Mouse (Mus musculus): Measurements from ENCODE around the gene Cdk16. TPM values are rescaled to one million over a fixed set of nuclear protein-coding genes. Genes with fewer than 3 reads are reported as not detected.
A peak's percentile ranks its signal among the peaks of the same experiment; 100 is the strongest.

The Cdk16 gene
- total RNA-seq, 1 experiment = 53.4 TPM

GRCm38 (mm10) chrX:20658026-20658652 lies 29.6 kb upstream of the Cdk16 start, which contains the start of gene Uba1:
Gene Uba1, plus strand, starts transcription at chrX:20658326.
- in situ Hi-C loops (cut with MboI; ENCODE audit: low sequenced_read_pairs in 2 of 2, unreplicated experiment in 2 of 2) = no loop called here
- peak; percentile 69 for DNase-seq (ENCODE audit: low read depth, low spot score)
- Histone ChIP-seq H3K9me3 (ENCODE audit: control insufficient read depth, insufficient read depth, low read depth, low read length) (no peaks in the 10 kb centered on the region), H3K4me1 (ENCODE audit: control insufficient read depth in 2 of 2, insufficient read depth in 2 of 2, low read length in 2 of 2, poor library complexity in 1 of 2) (no peaks in the 10 kb centered on the region), H3K36me3 (ENCODE audit: control insufficient read depth, insufficient read depth, low read length, poor library complexity, severe bottlenecking) (no peaks in the 10 kb centered on the region; the same call in 1 of the 2 replicates), H3K9ac (ENCODE audit: insufficient read depth, low read depth, low read length, poor library complexity, severe bottlenecking) (peak within 1 kb of the TSS; percentile 84), H3K27ac (ENCODE audit: insufficient read depth, low read depth, low read length, poor library complexity, severe bottlenecking) (peak within 1 kb of the TSS; percentile 28; the same call in 1 of the 2 replicates), H3K4me3 (ENCODE audit: insufficient read depth in 1 of 2, low read depth in 1 of 2, low read length in 2 of 2, poor library complexity in 1 of 2, severe bottlenecking in 1 of 2) (peak within 1 kb of the TSS; percentile 78 to 80)
- TF ChIP-seq MAFK (IDR thresholded peaks at IDR 0.05; ENCODE audit: insufficient read depth, low read depth, low read length) (no peak), ZC3H11A (IDR thresholded peaks at IDR 0.05; ENCODE audit: borderline replicate concordance, low read depth, low read length) (no peak), HCFC1 (IDR thresholded peaks at IDR 0.05; ENCODE audit: borderline replicate concordance, insufficient read depth, low read length) (peak; percentile 91), ZNF384 (IDR thresholded peaks at IDR 0.05; ENCODE audit: low read depth, low read length) (peak; percentile 74)

DNA sequence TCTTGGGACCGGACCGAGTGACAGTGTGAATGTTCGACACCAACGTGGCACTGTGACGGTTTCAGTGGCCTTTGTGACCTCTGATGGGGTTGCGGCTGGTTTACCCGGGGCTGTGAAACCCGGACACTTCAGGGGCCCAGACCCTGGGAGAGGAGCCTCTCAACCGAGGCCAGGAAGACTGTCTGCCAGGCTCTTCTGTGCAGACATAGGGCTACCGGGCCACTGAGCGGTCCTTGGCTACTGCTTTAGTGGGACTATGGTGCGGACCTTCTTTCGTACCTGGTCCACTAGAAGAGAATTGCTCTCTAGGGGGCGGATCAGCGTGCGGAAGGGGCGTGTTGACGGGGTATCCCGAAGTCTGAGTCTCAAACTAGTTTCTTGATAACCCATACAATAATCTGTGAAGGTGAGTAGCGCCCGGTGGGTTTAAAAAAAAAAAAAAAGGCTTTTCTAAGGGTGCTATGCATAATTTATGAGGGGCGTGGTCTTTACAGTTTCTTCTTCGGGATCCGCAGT lies 28.8 kb upstream of the Cdk16 start:
- Histone ChIP-seq H3K27ac (ENCODE audit: insufficient read depth, low read depth, low read length, poor library complexity, severe bottlenecking) (no peak overlapping the region), H3K4me3 (ENCODE audit: insufficient read depth in 1 of 2, low read depth in 1 of 2, low read length in 2 of 2, poor library complexity in 1 of 2, severe bottlenecking in 1 of 2) (peak overlapping the region; percentile 78 to 80), H3K4me1 (ENCODE audit: control insufficient read depth in 2 of 2, insufficient read depth in 2 of 2, low read length in 2 of 2, poor library complexity in 1 of 2) (no peaks in the 10 kb centered on the region), H3K36me3 (ENCODE audit: control insufficient read depth, insufficient read depth, low read length, poor library complexity, severe bottlenecking) (no peaks in the 10 kb centered on the region; the same call in 1 of the 2 replicates), H3K9ac (ENCODE audit: insufficient read depth, low read depth, low read length, poor library complexity, severe bottlenecking) (peak overlapping the region; percentile 84), H3K9me3 (ENCODE audit: control insufficient read depth, insufficient read depth, low read depth, low read length) (no peaks in the 10 kb centered on the region)
- no peak for DNase-seq (ENCODE audit: low read depth, low spot score)
- in situ Hi-C loops (cut with MboI; ENCODE audit: low sequenced_read_pairs in 2 of 2, unreplicated experiment in 2 of 2) = no loop called here
- TF ChIP-seq ZNF384 (IDR thresholded peaks at IDR 0.05; ENCODE audit: low read depth, low read length) (peak; percentile 69; the same call in 1 of the 2 replicates), CHD2 (IDR thresholded peaks at IDR 0.05; ENCODE audit: low read depth, low read length) (no peak)

- Histone ChIP-seq H3K27ac (ENCODE audit: insufficient read depth, low read depth, low read length, poor library complexity, severe bottlenecking) (no peak overlapping the region), H3K4me1 (ENCODE audit: control insufficient read depth in 2 of 2, insufficient read depth in 2 of 2, low read length in 2 of 2, poor library complexity in 1 of 2) (no peaks in the 10 kb centered on the region; a peak in 1 of 4 replicates), H3K4me3 (ENCODE audit: insufficient read depth in 1 of 2, low read depth in 1 of 2, low read length in 2 of 2, poor library complexity in 1 of 2, severe bottlenecking in 1 of 2) (no peak overlapping the region), H3K9ac (ENCODE audit: insufficient read depth, low read depth, low read length, poor library complexity, severe bottlenecking) (no peak overlapping the region), H3K36me3 (ENCODE audit: control insufficient read depth, insufficient read depth, low read length, poor library complexity, severe bottlenecking) (peaks cover 4% of the 10 kb centered on the region), H3K9me3 (ENCODE audit: control insufficient read depth, insufficient read depth, low read depth, low read length) (no peaks in the 10 kb centered on the region)
- TF ChIP-seq HCFC1 (IDR thresholded peaks at IDR 0.05; ENCODE audit: borderline replicate concordance, insufficient read depth, low read length) (no peak), ZC3H11A (IDR thresholded peaks at IDR 0.05; ENCODE audit: borderline replicate concordance, low read depth, low read length) (no peak), CHD2 (IDR thresholded peaks at IDR 0.05; ENCODE audit: low read depth, low read length) (no peak), MAFK (IDR thresholded peaks at IDR 0.05; ENCODE audit: insufficient read depth, low read depth, low read length) (no peak), ZNF384 (IDR thresholded peaks at IDR 0.05; ENCODE audit: low read depth, low read length) (no peak)
- in situ Hi-C loops (cut with MboI; ENCODE audit: low sequenced_read_pairs in 2 of 2, unreplicated experiment in 2 of 2) = no loop called here
- DNase-seq (ENCODE audit: low read depth, low spot score) = no peak
Measured at GRCm38 (mm10) chrX:20662317-20662715, 25.4 kb upstream of the Cdk16 start.

DNA sequence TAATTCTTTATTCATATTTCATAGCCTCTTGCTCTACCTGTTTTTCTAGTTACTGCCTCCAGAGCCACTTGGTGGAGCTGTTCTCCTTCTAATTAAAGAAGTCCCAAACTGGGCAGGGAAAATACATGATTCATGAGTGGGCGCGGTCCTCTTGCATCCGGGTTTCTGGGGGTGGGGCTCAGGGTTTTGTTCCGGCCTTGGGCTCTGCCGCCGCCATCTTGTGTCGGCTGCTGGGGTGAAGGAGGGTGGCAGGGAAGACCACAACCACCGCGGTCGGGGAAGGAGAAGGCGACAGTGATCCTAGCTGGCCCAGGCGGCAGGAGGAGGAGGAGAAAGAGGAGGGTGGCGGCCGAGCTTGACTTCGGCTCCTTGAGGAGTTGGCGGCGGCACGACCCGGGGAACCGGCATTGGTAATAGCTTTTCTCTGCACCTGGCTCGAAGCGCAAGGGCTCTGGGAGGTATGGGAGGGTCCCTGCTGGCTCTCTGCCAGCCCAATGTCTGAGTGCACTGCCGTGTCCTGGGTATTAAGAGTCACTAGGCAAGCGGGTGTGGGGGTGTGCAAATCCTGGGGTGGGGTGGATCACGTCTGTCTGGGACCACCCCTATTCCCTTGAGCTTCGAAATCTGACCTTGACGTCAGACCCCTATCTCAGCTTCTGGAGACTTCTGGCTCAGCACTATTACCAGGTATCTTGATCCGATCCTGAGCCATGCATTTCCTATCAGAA lies 24.9 kb upstream of the Cdk16 start:
- H3K27ac ChIP-seq (ENCODE audit: insufficient read depth, low read depth, low read length, poor library complexity, severe bottlenecking) = peak overlapping the region; percentile 74
- H3K9ac ChIP-seq (ENCODE audit: insufficient read depth, low read depth, low read length, poor library complexity, severe bottlenecking) = peak overlapping the region; percentile 98
- no peaks in the 10 kb centered on the region for H3K9me3 ChIP-seq (ENCODE audit: control insufficient read depth, insufficient read depth, low read depth, low read length)
- in situ Hi-C loops (cut with MboI; ENCODE audit: low sequenced_read_pairs in 2 of 2, unreplicated experiment in 2 of 2) = no loop called here
- H3K4me3 ChIP-seq (ENCODE audit: insufficient read depth in 1 of 2, low read depth in 1 of 2, low read length in 2 of 2, poor library complexity in 1 of 2, severe bottlenecking in 1 of 2) = peak overlapping the region; percentile 93 to 94
- TF ChIP-seq ZNF384 (IDR thresholded peaks at IDR 0.05; ENCODE audit: low read depth, low read length) = no peak
- no peak for TF ChIP-seq CHD2 (IDR thresholded peaks at IDR 0.05; ENCODE audit: low read depth, low read length)
- TF ChIP-seq ZC3H11A (IDR thresholded peaks at IDR 0.05; ENCODE audit: borderline replicate concordance, low read depth, low read length) = no peak
- TF ChIP-seq HCFC1 (IDR thresholded peaks at IDR 0.05; ENCODE audit: borderline replicate concordance, insufficient read depth, low read length) = no peak
- no peak for TF ChIP-seq MAFK (IDR thresholded peaks at IDR 0.05; ENCODE audit: insufficient read depth, low read depth, low read length)
- no peaks in the 10 kb centered on the region; a peak in 1 of 4 replicates for H3K4me1 ChIP-seq (ENCODE audit: control insufficient read depth in 2 of 2, insufficient read depth in 2 of 2, low read length in 2 of 2, poor library complexity in 1 of 2)
- peaks cover 4% of the 10 kb centered on the region for H3K36me3 ChIP-seq (ENCODE audit: control insufficient read depth, insufficient read depth, low read length, poor library complexity, severe bottlenecking)
- peak; percentile 73 for DNase-seq (ENCODE audit: low read depth, low spot score)

All from ES-E14 (cell line).